Mouse (Mus musculus): ENCODE results near the gene Acrbp. TPM values are rescaled to one million over a fixed set of nuclear protein-coding genes. Genes with fewer than 3 reads are reported as not detected.
A peak's percentile ranks its signal among the peaks of the same experiment; 100 is the strongest.

Gene Acrbp
- polyA plus RNA-seq, 1 experiment from 2014 or later = 4.4 TPM

DNA sequence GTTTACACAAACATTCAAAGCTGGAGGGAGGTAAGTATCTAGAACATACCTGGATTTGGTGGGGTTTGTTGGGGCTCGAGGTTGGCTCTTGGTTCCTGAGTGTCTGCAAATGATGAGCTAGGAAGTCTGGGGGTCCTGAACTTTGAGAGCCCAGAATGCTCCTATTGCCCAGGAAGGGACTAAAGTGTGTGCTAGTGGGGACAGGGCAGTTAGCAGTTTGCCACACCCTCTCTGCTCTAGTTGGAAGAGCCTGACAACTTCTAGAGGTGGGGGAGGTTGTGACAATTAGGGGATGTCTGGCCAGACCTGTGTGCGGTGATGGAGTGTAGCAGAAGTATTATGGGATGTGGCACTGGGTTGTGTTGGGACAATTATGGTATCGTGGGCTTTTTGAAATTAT is 45.4 kb downstream of the Acrbp start:
- Histone ChIP-seq H3K4me1 (ENCODE audit: insufficient read depth, low read depth, low read length) (peaks cover 25% of the 10 kb centered on the region), H3K9ac (replicated peaks; ENCODE audit: low read depth) (no peak overlapping the region), H3K27me3 (replicated peaks; ENCODE audit: insufficient read depth, low read length) (no peaks in the 10 kb centered on the region), H3K4me2 (replicated peaks; ENCODE audit: low read depth, low read length) (no peak overlapping the region), H3K4me3 (ENCODE audit: low read depth, low read length) (no peak overlapping the region), H3K27ac (ENCODE audit: low read length) (peak overlapping the region; percentile 93), H3K9me3 (ENCODE audit: low read length) (no peaks in the 10 kb centered on the region), H3K36me3 (ENCODE audit: insufficient read depth, low read length) (no peaks in the 10 kb centered on the region)
- 33% methylated on average over 3 of the region's 3 CpGs for WGBS
- TF ChIP-seq CTCF (IDR thresholded peaks at IDR 0.05) (no peak), EP300 (IDR thresholded peaks at IDR 0.05) (no peak)
- ATAC-seq (no peak), DNase-seq (ENCODE audit: low spot score) (no peak)

DNA sequence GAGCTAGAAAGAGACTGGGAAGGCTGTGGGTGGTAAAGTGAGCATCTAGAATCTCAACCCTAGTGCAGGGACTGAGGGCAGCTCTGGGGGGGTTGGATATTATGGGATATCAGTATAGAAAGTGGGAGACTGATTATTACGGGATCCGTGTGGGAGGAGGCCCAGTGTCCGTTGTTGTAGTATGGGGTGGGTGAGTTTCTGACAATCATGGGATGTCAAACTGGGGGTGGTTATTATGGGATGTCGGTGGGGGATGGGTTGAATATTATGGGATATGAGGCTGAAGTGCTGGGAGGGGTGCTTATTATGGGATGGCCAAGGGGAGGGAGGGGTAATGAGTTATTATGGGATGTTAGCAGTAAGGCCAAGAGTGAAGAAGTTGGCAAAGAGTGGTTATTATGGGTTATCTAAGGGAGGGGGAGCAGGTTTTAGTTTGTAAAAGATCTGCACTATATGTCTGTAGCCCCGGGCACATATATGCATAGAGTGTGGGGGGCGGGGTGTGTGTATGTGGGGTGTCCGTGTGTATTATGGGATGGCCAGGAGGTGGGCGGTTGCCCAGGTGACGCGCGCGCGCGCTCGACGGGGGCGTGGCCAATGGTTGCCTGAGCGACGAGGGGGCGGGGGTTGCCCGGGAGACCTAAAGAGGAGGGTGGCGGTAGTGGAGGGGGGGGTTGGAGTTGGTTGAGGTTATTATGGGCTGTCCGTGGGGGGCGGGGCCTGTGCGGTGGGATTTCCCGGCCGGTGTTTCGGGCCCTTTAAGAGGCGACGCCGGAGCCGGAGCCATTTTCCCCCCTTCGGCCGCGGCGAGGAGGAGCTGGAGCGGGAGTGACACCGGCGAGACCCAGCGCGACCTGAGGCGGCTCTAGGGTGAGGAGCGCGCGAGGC is 46.1 kb downstream of the Acrbp start, which contains the start of gene Chd4:
Chd4 (plus strand) TSS at position 591 of the 888 bp plus-strand sequence.
- 3% methylated on average over 31 of the region's 45 CpGs for WGBS
- peak; percentile 84 for ATAC-seq
- Histone ChIP-seq H3K27ac (ENCODE audit: low read length) (peak within 1 kb of the TSS; percentile 93), H3K9ac (replicated peaks; ENCODE audit: low read depth) (peak within 1 kb of the TSS; percentile 77), H3K4me1 (ENCODE audit: insufficient read depth, low read depth, low read length) (peaks cover 20% of the 10 kb centered on the region), H3K4me3 (ENCODE audit: low read depth, low read length) (peak within 1 kb of the TSS; percentile 82), H3K36me3 (ENCODE audit: insufficient read depth, low read length) (peaks cover 7% of the 10 kb centered on the region; the same call in 1 of the 2 replicates), H3K4me2 (replicated peaks; ENCODE audit: low read depth, low read length) (peak within 1 kb of the TSS; percentile 88), H3K9me3 (ENCODE audit: low read length) (no peaks in the 10 kb centered on the region), H3K27me3 (replicated peaks; ENCODE audit: insufficient read depth, low read length) (no peaks in the 10 kb centered on the region)
- TF ChIP-seq EP300 (IDR thresholded peaks at IDR 0.05) (peak; percentile 44; the same call in 1 of the 2 replicates), CTCF (IDR thresholded peaks at IDR 0.05) (no peak)
- DNase-seq (ENCODE audit: low spot score) = peak; percentile 96

- no peak for TF ChIP-seq EP300 (IDR thresholded peaks at IDR 0.05)
- TF ChIP-seq CTCF (IDR thresholded peaks at IDR 0.05) = no peak
- Histone ChIP-seq H3K27ac (ENCODE audit: low read length) (peak overlapping the region; percentile 93), H3K36me3 (ENCODE audit: insufficient read depth, low read length) (peaks cover 13% of the 10 kb centered on the region; the same call in 1 of the 2 replicates), H3K4me1 (ENCODE audit: insufficient read depth, low read depth, low read length) (peaks cover 20% of the 10 kb centered on the region), H3K27me3 (replicated peaks; ENCODE audit: insufficient read depth, low read length) (no peaks in the 10 kb centered on the region), H3K9me3 (ENCODE audit: low read length) (no peaks in the 10 kb centered on the region), H3K4me2 (replicated peaks; ENCODE audit: low read depth, low read length) (peak overlapping the region; percentile 88), H3K4me3 (ENCODE audit: low read depth, low read length) (peak overlapping the region; percentile 82), H3K9ac (replicated peaks; ENCODE audit: low read depth) (peak overlapping the region; percentile 77)
- DNase-seq (ENCODE audit: low spot score) (no peak), ATAC-seq (peak; percentile 15)
- WGBS = 3% methylated on average over 8 of the region's 32 CpGs
Measured at GRCm38 (mm10) chr6:125096279-125096596, 46.7 kb downstream of the Acrbp start.

DNA sequence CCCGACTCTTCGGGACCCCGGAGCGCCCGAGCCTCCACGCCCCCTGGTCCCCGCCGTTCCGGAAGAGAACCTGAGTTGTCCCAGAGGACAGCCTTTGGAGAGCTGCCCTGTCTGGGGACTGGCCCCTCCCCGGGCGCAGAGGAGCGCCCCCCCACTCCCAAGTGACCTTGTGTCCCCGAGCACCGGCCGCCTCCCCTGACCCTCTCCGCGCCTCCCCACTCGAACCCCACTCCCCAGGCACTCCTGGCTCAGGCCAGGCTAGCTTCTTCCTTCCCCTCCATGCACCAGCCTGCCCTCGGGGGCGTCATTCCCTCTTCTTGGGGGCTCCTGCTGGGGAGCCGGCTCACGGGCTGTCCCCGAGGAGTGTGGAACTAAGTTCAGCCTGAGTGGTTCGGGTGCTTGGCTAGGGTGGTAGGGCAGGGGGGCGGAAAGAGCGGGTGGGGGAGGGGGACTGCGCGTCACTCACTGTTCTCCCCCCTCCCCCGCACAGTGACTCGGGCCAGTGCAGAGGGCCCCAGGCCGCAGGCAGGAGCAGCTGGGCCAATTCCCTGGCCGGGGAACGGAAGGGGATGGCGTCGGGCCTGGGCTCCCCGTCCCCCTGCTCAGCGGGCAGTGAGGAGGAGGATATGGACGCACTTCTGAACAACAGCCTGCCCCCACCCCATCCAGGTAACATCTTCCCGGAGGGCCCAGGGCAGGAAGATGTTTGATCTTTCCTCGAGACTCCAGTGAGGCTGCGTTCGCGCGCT is 47.3 kb downstream of the Acrbp start:
- no peak for TF ChIP-seq EP300 (IDR thresholded peaks at IDR 0.05)
- no peak for TF ChIP-seq CTCF (IDR thresholded peaks at IDR 0.05)
- Histone ChIP-seq H3K36me3 (ENCODE audit: insufficient read depth, low read length) (peaks cover 18% of the 10 kb centered on the region; the same call in 1 of the 2 replicates), H3K9me3 (ENCODE audit: low read length) (no peaks in the 10 kb centered on the region), H3K27me3 (replicated peaks; ENCODE audit: insufficient read depth, low read length) (no peaks in the 10 kb centered on the region), H3K4me3 (ENCODE audit: low read depth, low read length) (peak overlapping the region; percentile 82), H3K4me1 (ENCODE audit: insufficient read depth, low read depth, low read length) (peaks cover 20% of the 10 kb centered on the region), H3K9ac (replicated peaks; ENCODE audit: low read depth) (peak overlapping the region; percentile 77), H3K4me2 (replicated peaks; ENCODE audit: low read depth, low read length) (peak overlapping the region; percentile 88), H3K27ac (ENCODE audit: low read length) (peak overlapping the region; percentile 93)
- peak; percentile 69 for DNase-seq (ENCODE audit: low spot score)
- 0% methylated on average over 23 of the region's 44 CpGs for WGBS
- peak; percentile 47 for ATAC-seq

DNA sequence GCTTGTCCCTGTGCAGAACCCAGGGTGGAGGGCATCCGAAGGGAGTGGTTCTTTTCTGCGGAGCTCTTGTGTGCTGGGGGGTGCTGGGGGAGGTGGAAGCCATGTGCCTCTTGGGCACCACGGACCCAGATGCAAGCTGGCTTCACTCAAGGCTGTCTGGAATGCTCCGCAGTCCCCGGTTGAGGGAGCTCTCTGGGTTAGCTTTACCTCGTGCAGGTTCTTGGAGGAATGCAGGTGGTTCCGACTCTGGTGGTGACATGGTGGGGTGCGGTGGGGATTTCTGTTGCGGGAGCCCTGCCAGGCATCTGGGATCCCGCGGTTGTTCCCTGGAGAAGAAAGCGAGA is 47.8 kb downstream of the Acrbp start:
- TF ChIP-seq CTCF (IDR thresholded peaks at IDR 0.05) (no peak), EP300 (IDR thresholded peaks at IDR 0.05) (no peak)
- Histone ChIP-seq H3K4me2 (replicated peaks; ENCODE audit: low read depth, low read length) (peak overlapping the region; percentile 88), H3K9me3 (ENCODE audit: low read length) (no peaks in the 10 kb centered on the region), H3K4me1 (ENCODE audit: insufficient read depth, low read depth, low read length) (peaks cover 20% of the 10 kb centered on the region), H3K36me3 (ENCODE audit: insufficient read depth, low read length) (peaks cover 24% of the 10 kb centered on the region), H3K4me3 (ENCODE audit: low read depth, low read length) (peak overlapping the region; percentile 82), H3K27ac (ENCODE audit: low read length) (peak overlapping the region; percentile 93), H3K9ac (replicated peaks; ENCODE audit: low read depth) (peak overlapping the region; percentile 77), H3K27me3 (replicated peaks; ENCODE audit: insufficient read depth, low read length) (no peaks in the 10 kb centered on the region)
- WGBS = under 1% methylated on average over 12 of the region's 12 CpGs
- ATAC-seq (peak; percentile 1; the same call in 1 of the 2 replicates), DNase-seq (ENCODE audit: low spot score) (peak; percentile 40)

DNA sequence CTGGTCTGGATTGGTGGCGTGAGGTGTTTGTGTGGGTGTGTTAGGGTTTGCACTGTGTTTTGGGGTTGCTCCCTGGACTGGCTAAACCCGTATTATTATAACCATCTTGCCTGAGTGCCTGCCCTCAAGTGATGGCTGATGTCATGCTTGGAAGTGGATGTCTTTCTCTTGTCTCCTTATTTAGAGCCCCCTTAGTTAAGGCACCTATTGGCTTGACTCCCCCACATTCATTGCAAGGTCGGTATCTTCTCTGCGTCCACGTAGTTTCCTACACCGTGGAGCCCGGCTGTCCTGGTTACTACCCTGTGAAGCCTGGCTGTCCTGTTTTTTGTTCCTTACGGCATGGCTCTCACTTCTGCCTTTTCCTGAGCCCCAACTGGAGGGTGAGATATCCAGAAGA is 48.5 kb downstream of the Acrbp start:
- WGBS = 39% methylated on average over 8 of the region's 8 CpGs
- Histone ChIP-seq H3K4me2 (replicated peaks; ENCODE audit: low read depth, low read length) (peak overlapping the region; percentile 88), H3K27ac (ENCODE audit: low read length) (0 out of 2 replicates have a peak overlapping the region, but pooled peaks have one; percentile 93), H3K36me3 (ENCODE audit: insufficient read depth, low read length) (peaks cover 30% of the 10 kb centered on the region), H3K4me1 (ENCODE audit: insufficient read depth, low read depth, low read length) (peaks cover 20% of the 10 kb centered on the region), H3K9ac (replicated peaks; ENCODE audit: low read depth) (peak overlapping the region; percentile 77; the same call in 1 of the 2 replicates), H3K27me3 (replicated peaks; ENCODE audit: insufficient read depth, low read length) (no peaks in the 10 kb centered on the region), H3K4me3 (ENCODE audit: low read depth, low read length) (peak overlapping the region; percentile 82), H3K9me3 (ENCODE audit: low read length) (no peaks in the 10 kb centered on the region)
- no peak for ATAC-seq
- no peak for DNase-seq (ENCODE audit: low spot score)
- no peak for TF ChIP-seq CTCF (IDR thresholded peaks at IDR 0.05)
- TF ChIP-seq EP300 (IDR thresholded peaks at IDR 0.05) = no peak
